Mouse (Mus musculus) c-Kit-positive CD71-negative TER-119-negative erythroid progenitor cells, embryonic 14.5 days (primary cell): ENCODE data around the gene Gnas.

Experiments used
- DNase-seq: peaks from one replicate; pipeline ENCODE4 v3.0.0-alpha.2; 2013; ENCODE audit warnings: low read depth

Gnas gene

GRCm38 (mm10) chr2:174284011-174284410 lies at the start of gene Gnas:
TSS of gene Gnas (plus strand) at chr2:174284320.
- DNase-seq, result no peak

- DNase-seq, result no peak
Measured at GRCm38 (mm10) chr2:174242431-174242830, 41.7 kb upstream of the Gnas start.

DNA sequence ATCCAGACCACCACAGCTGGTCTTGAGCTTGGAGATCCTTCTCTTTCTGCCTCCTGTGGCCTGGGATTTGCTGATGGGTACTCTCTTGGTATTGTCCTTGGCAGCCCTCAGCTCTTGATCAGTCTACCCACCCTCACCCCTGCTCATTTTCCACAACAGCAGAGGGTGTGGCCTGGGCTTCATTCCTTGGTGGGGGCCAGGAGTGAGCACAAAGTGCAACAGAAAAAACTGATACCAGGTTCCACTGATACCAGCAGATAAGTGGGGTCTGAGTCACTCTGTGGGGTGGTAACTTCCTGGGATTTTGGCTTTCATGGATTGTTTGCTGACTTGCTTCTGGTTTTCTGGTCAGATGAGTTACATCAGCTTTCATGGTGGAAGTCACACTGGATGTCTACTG lies 32.2 kb upstream of the Gnas start:
- no peak for DNase-seq

- DNase-seq, result no peak
Measured at GRCm38 (mm10) chr2:174257312-174257711, 26.8 kb upstream of the Gnas start.

GRCm38 (mm10) chr2:174260004-174260403 lies 24.1 kb upstream of the Gnas start:
- DNase-seq, result no peak

DNA sequence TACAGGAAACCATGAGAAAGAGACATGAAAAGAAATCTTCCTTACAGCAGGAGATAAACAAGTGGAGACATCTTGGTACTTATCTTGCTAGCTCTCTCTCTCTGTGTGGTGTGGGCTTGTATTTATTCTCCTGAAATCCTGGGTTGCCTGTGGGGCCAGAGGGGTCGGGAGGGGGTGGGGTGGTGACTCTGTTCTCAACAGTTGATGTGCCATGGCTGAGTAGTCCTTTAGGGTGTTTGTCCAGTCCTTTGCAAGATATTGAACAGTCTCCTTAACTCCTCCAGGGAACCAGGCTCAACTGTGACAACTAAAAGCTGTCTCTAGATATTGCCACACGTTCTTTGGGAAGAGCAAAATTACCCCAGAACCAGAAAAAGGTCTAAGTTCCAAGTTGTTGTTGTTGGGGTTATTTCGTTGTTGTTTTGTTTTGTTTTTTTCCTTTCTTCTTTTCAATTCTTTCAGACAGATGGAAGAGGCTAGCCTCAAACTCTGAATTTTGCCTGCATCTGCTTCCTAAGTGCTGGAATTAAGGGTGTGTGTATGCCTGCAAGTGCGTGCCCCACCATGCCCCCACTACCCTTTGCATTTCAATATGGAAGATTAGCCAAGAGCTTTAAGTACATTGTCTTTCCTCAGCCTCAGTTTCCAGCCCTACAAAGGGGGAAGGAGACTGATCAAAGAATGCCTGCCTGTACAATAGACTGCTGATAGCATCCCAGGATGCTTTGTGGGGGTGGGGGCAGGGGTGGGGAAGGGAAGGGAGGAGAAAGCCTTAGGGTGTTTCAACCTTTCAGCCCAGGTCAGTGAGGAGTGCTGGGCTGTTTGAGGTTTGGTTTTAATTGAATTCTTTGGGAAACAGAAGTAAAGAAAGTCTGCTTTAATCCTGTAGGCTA lies 23.0 kb upstream of the Gnas start:
- no peak for DNase-seq

DNA sequence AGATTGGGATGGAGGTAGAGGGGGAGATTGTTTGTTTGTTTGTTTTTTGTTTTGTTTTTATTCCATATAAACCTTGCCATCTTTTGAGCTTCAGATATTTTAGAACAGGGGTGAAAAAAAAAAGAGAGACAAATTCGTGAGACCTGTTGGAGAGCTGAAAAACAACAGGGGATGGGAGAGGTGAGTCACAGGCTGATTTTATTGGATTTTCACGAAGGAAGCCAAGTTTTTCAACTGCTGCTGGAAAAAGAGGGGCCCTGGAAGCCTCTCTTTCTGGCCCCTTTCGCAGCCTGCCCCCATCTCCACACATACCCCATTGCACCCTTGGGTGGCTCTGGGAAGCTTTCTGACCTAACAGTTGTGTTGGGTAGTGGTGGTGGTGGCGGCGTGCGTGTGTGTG lies 22.3 kb upstream of the Gnas start:
- no peak for DNase-seq

- DNase-seq, result no peak
Measured at GRCm38 (mm10) chr2:174263110-174263815, 20.9 kb upstream of the Gnas start.

DNA sequence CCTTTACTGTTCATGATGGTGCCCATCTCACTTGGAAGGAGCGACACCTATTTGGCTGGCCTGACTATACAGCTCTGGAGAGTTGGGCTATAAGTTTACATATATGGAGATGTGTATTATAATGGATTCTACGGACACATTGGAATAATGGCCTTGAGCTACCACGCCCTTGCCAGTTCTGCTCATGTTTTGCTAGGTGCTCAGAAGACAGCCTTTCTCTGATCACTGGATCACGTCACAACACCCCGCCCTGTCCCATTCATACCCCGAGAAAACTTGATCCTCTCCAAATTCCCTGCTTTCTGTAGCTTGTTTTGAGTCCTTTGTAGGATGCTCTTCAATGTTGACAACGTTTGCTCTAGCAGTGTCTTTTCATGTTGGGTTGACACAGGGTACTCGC lies 19.9 kb upstream of the Gnas start:
- DNase-seq, result no peak

DNA sequence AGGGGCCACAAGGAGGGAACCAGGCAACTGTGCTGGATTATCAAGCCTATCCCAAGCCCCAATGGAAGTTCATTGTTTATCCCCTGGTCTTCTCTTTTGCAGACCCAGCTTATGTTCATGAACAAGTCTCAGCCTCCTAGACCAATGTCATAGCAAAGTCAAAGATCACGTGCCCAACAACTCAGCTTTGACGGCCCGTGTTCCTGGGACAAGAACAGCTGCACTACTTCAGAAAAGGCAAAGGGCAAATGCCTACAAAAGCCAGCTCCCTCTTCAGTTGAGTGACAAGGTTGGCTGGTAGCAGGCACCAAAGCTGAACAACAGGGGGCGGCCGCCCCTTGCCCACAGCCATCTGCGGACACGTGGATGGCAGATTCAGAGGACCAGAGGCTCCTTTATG lies 13.7 kb upstream of the Gnas start:
- no peak for DNase-seq

DNA sequence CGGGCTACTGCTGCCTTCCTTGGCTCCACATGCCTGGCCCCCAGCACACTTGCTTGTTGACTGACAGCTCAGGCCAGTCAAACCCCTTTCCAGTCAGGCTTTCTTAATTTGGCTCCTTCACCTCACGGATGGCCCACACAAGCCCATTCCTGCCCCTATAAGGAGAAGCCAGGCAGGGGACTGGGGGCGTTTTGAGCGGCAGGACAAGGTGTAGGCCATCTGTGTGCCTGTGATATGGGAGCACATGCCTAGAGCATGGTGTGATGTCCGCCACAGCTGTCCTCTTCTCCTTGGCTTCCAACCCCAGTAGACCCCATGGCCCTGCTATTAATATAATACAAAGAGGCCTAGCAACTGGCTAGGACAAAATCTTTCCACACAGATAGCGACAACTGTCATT lies 12.7 kb upstream of the Gnas start:
- DNase-seq, result no peak

DNA sequence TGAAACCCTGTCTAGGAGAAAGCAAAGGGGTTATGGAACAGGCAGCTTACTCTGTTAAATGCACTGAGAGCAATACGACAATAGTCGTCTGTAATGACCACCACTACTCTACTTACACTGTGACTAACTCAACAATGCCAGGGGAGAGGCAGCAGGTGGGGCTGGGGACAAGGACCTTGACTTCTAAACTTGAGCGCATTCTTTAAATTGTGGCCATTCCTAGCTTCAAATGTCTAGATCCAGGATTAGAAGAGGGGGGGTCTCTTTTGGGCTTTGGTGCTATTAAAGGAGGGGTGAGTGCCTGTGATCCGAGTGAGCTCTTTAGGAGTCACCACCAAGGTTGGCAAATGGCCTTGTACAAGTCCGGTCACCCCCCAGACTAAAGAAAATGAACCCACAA lies 11.0 kb upstream of the Gnas start:
- DNase-seq, result no peak

DNA sequence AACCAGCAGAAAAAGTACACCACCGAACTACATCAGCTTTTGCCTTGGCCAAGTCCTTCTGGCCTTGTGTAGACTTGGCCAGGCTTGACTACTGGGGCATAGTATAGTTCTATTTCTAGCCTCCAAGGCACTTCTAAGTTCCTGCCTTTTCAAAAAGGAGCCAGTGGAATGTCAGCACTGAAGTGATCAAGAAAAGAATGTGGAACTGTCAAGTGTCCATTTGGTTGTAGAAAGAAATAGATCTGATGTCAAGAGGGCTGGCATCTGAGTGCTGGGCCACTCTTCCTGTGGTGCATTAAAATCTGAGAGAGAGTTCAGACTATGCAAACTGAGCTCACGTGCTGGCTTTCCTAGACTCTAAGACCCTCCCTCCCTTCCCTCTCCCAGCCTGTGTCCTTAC lies 10.2 kb upstream of the Gnas start:
- no peak for DNase-seq

DNA sequence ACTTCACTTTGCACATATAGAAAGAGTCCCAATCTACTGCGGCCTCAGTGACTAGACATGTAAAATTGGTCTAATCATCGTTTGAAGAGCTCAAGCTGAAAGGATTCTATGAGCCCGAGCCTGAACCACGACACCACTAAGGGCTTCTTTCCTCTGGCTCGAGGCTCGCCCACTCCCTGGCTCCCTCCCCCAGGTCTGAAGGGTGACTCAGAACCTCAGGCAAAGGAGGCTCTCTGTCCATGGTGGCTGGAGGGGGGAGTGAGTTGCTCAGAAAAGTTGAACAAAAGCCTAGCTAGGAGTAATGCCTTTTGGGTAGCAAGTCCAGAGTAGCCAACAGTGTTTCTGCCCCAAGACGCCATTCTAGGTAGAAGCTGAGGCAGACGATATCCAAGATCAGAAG lies 4.3 kb upstream of the Gnas start:
- no peak for DNase-seq

GRCm38 (mm10) chr2:174283341-174283740 lies 779 bp upstream of the Gnas start:
- no peak for DNase-seq

GRCm38 (mm10) chr2:174284807-174285457 lies 812 bp downstream of the Gnas start:
- no peak for DNase-seq

DNA sequence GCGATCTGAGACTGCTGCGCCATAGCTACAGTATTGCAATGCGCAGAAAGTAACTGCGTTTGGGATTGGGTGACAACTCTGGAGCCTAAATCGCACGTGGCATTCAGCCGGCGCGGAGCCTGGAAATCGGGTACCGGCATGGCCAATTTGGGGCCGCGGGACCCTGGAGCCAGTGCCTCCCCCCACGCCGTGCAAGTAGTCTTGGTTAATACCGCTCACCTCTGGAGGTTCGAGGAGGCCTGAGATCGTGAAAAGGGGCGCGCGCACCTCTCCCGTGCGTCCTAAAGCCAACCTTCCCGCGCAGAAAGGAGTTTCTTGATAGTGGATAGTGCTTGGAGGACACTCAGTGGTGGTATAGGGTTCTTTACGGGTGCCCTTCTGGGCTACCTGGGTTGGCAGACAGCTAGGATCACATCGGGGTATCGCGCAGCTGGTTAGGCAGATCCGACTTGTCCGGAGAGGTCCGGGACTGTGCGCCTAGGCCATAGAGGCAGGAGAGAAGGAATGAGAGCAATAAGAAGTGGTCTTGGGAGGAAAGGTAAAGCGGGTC lies 1.9 kb downstream of the Gnas start:
- DNase-seq, result no peak

- DNase-seq, result no peak
Measured at GRCm38 (mm10) chr2:174287921-174288320, 3.8 kb downstream of the Gnas start.

GRCm38 (mm10) chr2:174288673-174289430 lies 4.7 kb downstream of the Gnas start:
- no peak for DNase-seq

- no peak for DNase-seq
Measured at GRCm38 (mm10) chr2:174291029-174291661, 7.0 kb downstream of the Gnas start.

DNA sequence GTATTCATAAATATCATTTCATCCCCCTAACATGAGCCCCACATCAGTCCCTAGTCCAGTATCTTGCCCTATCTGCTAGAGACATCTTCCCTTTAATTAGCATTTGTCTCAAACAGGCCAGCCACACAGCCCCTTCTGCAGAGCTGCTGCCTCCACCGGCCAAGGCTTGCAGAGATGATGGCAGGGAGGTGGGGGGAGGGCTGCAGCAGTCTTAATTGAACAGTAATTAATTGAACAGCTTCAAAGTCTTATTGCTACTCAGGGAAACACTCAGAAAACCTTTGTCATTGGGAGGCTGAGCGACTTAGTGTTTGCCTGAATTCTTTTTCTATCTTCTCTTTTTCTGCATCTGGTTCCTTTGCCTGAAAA lies 7.5 kb downstream of the Gnas start:
- DNase-seq, result no peak
